Mouse (Mus musculus): ENCODE data around the gene Vdac1. TPM values are rescaled to one million over a fixed set of nuclear protein-coding genes. Genes with fewer than 3 reads are reported as not detected.

Gene Vdac1
- polyA plus RNA-seq, 1 experiment from 2014 or later: 265 TPM

- H3K9me3 ChIP-seq (ENCODE audit: control insufficient read depth, low read length): 0 out of 2 replicates have a peak, but pooled peaks cover 2% of the 10 kb centered on the region
- no peak overlapping the region for H3K27ac ChIP-seq (ENCODE audit: low read depth, low read length)
- 76% methylated on average over 4 of the region's 4 CpGs for WGBS
- no peak overlapping the region for H3K9ac ChIP-seq (ENCODE audit: low read depth, low read length)
- no peaks in the 10 kb centered on the region for H3K27me3 ChIP-seq (ENCODE audit: control insufficient read depth, insufficient read depth, low read length)
- no peak overlapping the region for H3K4me2 ChIP-seq (replicated peaks; ENCODE audit: low read depth, low read length)
- H3K4me1 ChIP-seq (ENCODE audit: control insufficient read depth, insufficient read depth, low read length): no peaks in the 10 kb centered on the region
- no peak for ATAC-seq (ENCODE audit: low FRiP score, low TSS enrichment)
- H3K4me3 ChIP-seq (ENCODE audit: low read length): no peak overlapping the region
- H3K36me3 ChIP-seq (ENCODE audit: control insufficient read depth, insufficient read depth, low read length): peaks cover 15% of the 10 kb centered on the region; the same call in 1 of the 2 replicates
Measured at GRCm38 (mm10) chr11:52394494-52394893, 33.8 kb downstream of the Vdac1 start.

- Histone ChIP-seq H3K4me2 (replicated peaks; ENCODE audit: low read depth, low read length) (no peak overlapping the region), H3K9me3 (ENCODE audit: control insufficient read depth, low read length) (0 out of 2 replicates have a peak, but pooled peaks cover 2% of the 10 kb centered on the region), H3K4me1 (ENCODE audit: control insufficient read depth, insufficient read depth, low read length) (peaks cover 5% of the 10 kb centered on the region; the same call in 1 of the 2 replicates), H3K27ac (ENCODE audit: low read depth, low read length) (no peak overlapping the region), H3K9ac (ENCODE audit: low read depth, low read length) (no peak overlapping the region), H3K4me3 (ENCODE audit: low read length) (no peak overlapping the region), H3K36me3 (ENCODE audit: control insufficient read depth, insufficient read depth, low read length) (peaks cover 7% of the 10 kb centered on the region; the same call in 1 of the 2 replicates), H3K27me3 (ENCODE audit: control insufficient read depth, insufficient read depth, low read length) (no peaks in the 10 kb centered on the region)
- 35% methylated on average over 4 of the region's 4 CpGs for WGBS
- ATAC-seq (ENCODE audit: low FRiP score, low TSS enrichment): no peak
Measured at GRCm38 (mm10) chr11:52395343-52395742, 34.7 kb downstream of the Vdac1 start.

GRCm38 (mm10) chr11:52395940-52396596, 35.4 kb downstream of the Vdac1 start, which contains the start of gene 9530068E07Rik:
Gene 9530068E07Rik, plus strand, starts transcription at chr11:52396428.
- peak; percentile 93 for ATAC-seq (ENCODE audit: low FRiP score, low TSS enrichment)
- H3K9ac ChIP-seq (ENCODE audit: low read depth, low read length): peak within 1 kb of the TSS; percentile 87
- peak within 1 kb of the TSS; percentile 69 for H3K4me2 ChIP-seq (replicated peaks; ENCODE audit: low read depth, low read length)
- H3K27me3 ChIP-seq (ENCODE audit: control insufficient read depth, insufficient read depth, low read length): no peaks in the 10 kb centered on the region
- peaks cover 7% of the 10 kb centered on the region; the same call in 1 of the 2 replicates for H3K4me1 ChIP-seq (ENCODE audit: control insufficient read depth, insufficient read depth, low read length)
- H3K36me3 ChIP-seq (ENCODE audit: control insufficient read depth, insufficient read depth, low read length): peaks cover 4% of the 10 kb centered on the region; the same call in 1 of the 2 replicates
- 0 out of 2 replicates have a peak, but pooled peaks cover 2% of the 10 kb centered on the region for H3K9me3 ChIP-seq (ENCODE audit: control insufficient read depth, low read length)
- H3K27ac ChIP-seq (ENCODE audit: low read depth, low read length): peak within 1 kb of the TSS; percentile 84
- H3K4me3 ChIP-seq (ENCODE audit: low read length): peak within 1 kb of the TSS; percentile 76
- 1% methylated on average over 35 of the region's 38 CpGs for WGBS

GRCm38 (mm10) chr11:52396597-52397188, 36.0 kb downstream of the Vdac1 start:
- H3K4me2 ChIP-seq (replicated peaks; ENCODE audit: low read depth, low read length): peak overlapping the region; percentile 69
- peak overlapping the region; percentile 84 for H3K27ac ChIP-seq (ENCODE audit: low read depth, low read length)
- H3K9me3 ChIP-seq (ENCODE audit: control insufficient read depth, low read length): 0 out of 2 replicates have a peak, but pooled peaks cover 2% of the 10 kb centered on the region
- WGBS: under 1% methylated on average over 33 of the region's 33 CpGs
- no peaks in the 10 kb centered on the region for H3K27me3 ChIP-seq (ENCODE audit: control insufficient read depth, insufficient read depth, low read length)
- peak overlapping the region; percentile 76 for H3K4me3 ChIP-seq (ENCODE audit: low read length)
- peaks cover 7% of the 10 kb centered on the region; the same call in 1 of the 2 replicates for H3K4me1 ChIP-seq (ENCODE audit: control insufficient read depth, insufficient read depth, low read length)
- peak overlapping the region; percentile 87 for H3K9ac ChIP-seq (ENCODE audit: low read depth, low read length)
- peaks cover 2% of the 10 kb centered on the region; the same call in 1 of the 2 replicates for H3K36me3 ChIP-seq (ENCODE audit: control insufficient read depth, insufficient read depth, low read length)
- peak; percentile 82 for ATAC-seq (ENCODE audit: low FRiP score, low TSS enrichment)

- H3K27ac ChIP-seq (ENCODE audit: low read depth, low read length): peak overlapping the region; percentile 24; the same call in 1 of the 2 replicates
Measured at GRCm38 (mm10) chr11:52397385-52397987, 36.8 kb downstream of the Vdac1 start.

GRCm38 (mm10) chr11:52401476-52401875, 40.8 kb downstream of the Vdac1 start:
- Histone ChIP-seq H3K9me3 (ENCODE audit: control insufficient read depth, low read length) (0 out of 2 replicates have a peak, but pooled peaks cover 2% of the 10 kb centered on the region), H3K4me2 (replicated peaks; ENCODE audit: low read depth, low read length) (no peak overlapping the region), H3K9ac (ENCODE audit: low read depth, low read length) (no peak overlapping the region), H3K4me3 (ENCODE audit: low read length) (no peak overlapping the region), H3K4me1 (ENCODE audit: control insufficient read depth, insufficient read depth, low read length) (peaks cover 7% of the 10 kb centered on the region; the same call in 1 of the 2 replicates), H3K36me3 (ENCODE audit: control insufficient read depth, insufficient read depth, low read length) (peaks cover 29% of the 10 kb centered on the region), H3K27ac (ENCODE audit: low read depth, low read length) (no peak overlapping the region), H3K27me3 (ENCODE audit: control insufficient read depth, insufficient read depth, low read length) (no peaks in the 10 kb centered on the region)
- no peak for ATAC-seq (ENCODE audit: low FRiP score, low TSS enrichment)
- WGBS: 69% methylated on average over 2 of the region's 2 CpGs

More at GRCm38 (mm10) chr11:52397385-52397987, 36.8 kb downstream of the Vdac1 start:
- WGBS: 83% methylated on average over 4 of the region's 4 CpGs
- H3K4me3 ChIP-seq (ENCODE audit: low read length): peak overlapping the region; percentile 76
- peak overlapping the region; percentile 87 for H3K9ac ChIP-seq (ENCODE audit: low read depth, low read length)
- no peaks in the 10 kb centered on the region for H3K36me3 ChIP-seq (ENCODE audit: control insufficient read depth, insufficient read depth, low read length)
- peak overlapping the region; percentile 69 for H3K4me2 ChIP-seq (replicated peaks; ENCODE audit: low read depth, low read length)
- ATAC-seq (ENCODE audit: low FRiP score, low TSS enrichment): no peak
- H3K27me3 ChIP-seq (ENCODE audit: control insufficient read depth, insufficient read depth, low read length): no peaks in the 10 kb centered on the region
- H3K4me1 ChIP-seq (ENCODE audit: control insufficient read depth, insufficient read depth, low read length): peaks cover 7% of the 10 kb centered on the region; the same call in 1 of the 2 replicates
- H3K9me3 ChIP-seq (ENCODE audit: control insufficient read depth, low read length): 0 out of 2 replicates have a peak, but pooled peaks cover 2% of the 10 kb centered on the region

GRCm38 (mm10) chr11:52402566-52402965, 41.9 kb downstream of the Vdac1 start:
- H3K9ac ChIP-seq (ENCODE audit: low read depth, low read length): no peak overlapping the region
- H3K36me3 ChIP-seq (ENCODE audit: control insufficient read depth, insufficient read depth, low read length): peaks cover 40% of the 10 kb centered on the region
- H3K4me2 ChIP-seq (replicated peaks; ENCODE audit: low read depth, low read length): no peak overlapping the region
- no peak overlapping the region for H3K4me3 ChIP-seq (ENCODE audit: low read length)
- H3K4me1 ChIP-seq (ENCODE audit: control insufficient read depth, insufficient read depth, low read length): peaks cover 7% of the 10 kb centered on the region; the same call in 1 of the 2 replicates
- 0 out of 2 replicates have a peak, but pooled peaks cover under 1% of the 10 kb centered on the region for H3K9me3 ChIP-seq (ENCODE audit: control insufficient read depth, low read length)
- WGBS: 50% methylated on average over 1 of the region's 1 CpGs
- no peak overlapping the region for H3K27ac ChIP-seq (ENCODE audit: low read depth, low read length)
- no peak for ATAC-seq (ENCODE audit: low FRiP score, low TSS enrichment)
- no peaks in the 10 kb centered on the region for H3K27me3 ChIP-seq (ENCODE audit: control insufficient read depth, insufficient read depth, low read length)

GRCm38 (mm10) chr11:52404209-52404608, 43.5 kb downstream of the Vdac1 start:
- Histone ChIP-seq H3K36me3 (ENCODE audit: control insufficient read depth, insufficient read depth, low read length) (peaks cover 56% of the 10 kb centered on the region), H3K4me3 (ENCODE audit: low read length) (no peak overlapping the region), H3K27me3 (ENCODE audit: control insufficient read depth, insufficient read depth, low read length) (no peaks in the 10 kb centered on the region), H3K4me2 (replicated peaks; ENCODE audit: low read depth, low read length) (no peak overlapping the region), H3K4me1 (ENCODE audit: control insufficient read depth, insufficient read depth, low read length) (peaks cover 7% of the 10 kb centered on the region; the same call in 1 of the 2 replicates), H3K27ac (ENCODE audit: low read depth, low read length) (no peak overlapping the region), H3K9ac (ENCODE audit: low read depth, low read length) (no peak overlapping the region), H3K9me3 (ENCODE audit: control insufficient read depth, low read length) (no peaks in the 10 kb centered on the region)
- 89% methylated on average over 5 of the region's 5 CpGs for WGBS
- ATAC-seq (ENCODE audit: low FRiP score, low TSS enrichment): no peak

Data from kidney, embryonic 14.5 days (tissue).